Mouse (Mus musculus): ENCODE data around the gene Scrn1. TPM values are rescaled to one million over a fixed set of nuclear protein-coding genes. Genes with fewer than 3 reads are reported as not detected.

Scrn1 gene
- polyA plus RNA-seq, 1 experiment from 2014 or later, result 96.6 TPM

- H3K9ac ChIP-seq (replicated peaks), result 0 out of 2 replicates have a peak overlapping the region, but pooled peaks have one; percentile 23
- no peaks in the 10 kb centered on the region for H3K9me3 ChIP-seq
- H3K4me2 ChIP-seq (replicated peaks), result peak overlapping the region; percentile 67
- H3K36me3 ChIP-seq, result no peaks in the 10 kb centered on the region
- peak overlapping the region; percentile 61 for H3K4me3 ChIP-seq (replicated peaks)
- WGBS, result 88% methylated on average over 4 of the region's 4 CpGs
- no peak overlapping the region for H3K27ac ChIP-seq
- ATAC-seq, result no peak
- peaks cover 73% of the 10 kb centered on the region for H3K4me1 ChIP-seq (replicated peaks)
- no peaks in the 10 kb centered on the region for H3K27me3 ChIP-seq
These were observed 2.7 kb downstream of the Scrn1 start for GRCm38 (mm10) chr6:54563561-54563960.

GRCm38 (mm10) chr6:54562018-54562809, 4.1 kb downstream of the Scrn1 start:
- ATAC-seq, result no peak
- peak overlapping the region; percentile 15; the same call in 1 of the 2 replicates for H3K4me2 ChIP-seq (replicated peaks)

GRCm38 (mm10) chr6:54558466-54558865, 7.8 kb downstream of the Scrn1 start:
- Histone ChIP-seq H3K9me3 (no peaks in the 10 kb centered on the region), H3K27ac (no peak overlapping the region), H3K4me2 (replicated peaks) (no peak overlapping the region), H3K27me3 (no peaks in the 10 kb centered on the region), H3K36me3 (0 out of 2 replicates have a peak, but pooled peaks cover 3% of the 10 kb centered on the region), H3K9ac (replicated peaks) (no peak overlapping the region), H3K4me1 (replicated peaks) (peaks cover 64% of the 10 kb centered on the region), H3K4me3 (replicated peaks) (no peak overlapping the region)
- WGBS, result 64% methylated on average over 7 of the region's 7 CpGs
- ATAC-seq, result no peak

More at GRCm38 (mm10) chr6:54562018-54562809, 4.1 kb downstream of the Scrn1 start:
- Histone ChIP-seq H3K4me3 (replicated peaks) (no peak overlapping the region), H3K27ac (no peak overlapping the region), H3K4me1 (replicated peaks) (peaks cover 67% of the 10 kb centered on the region), H3K27me3 (no peaks in the 10 kb centered on the region), H3K36me3 (0 out of 2 replicates have a peak, but pooled peaks cover 3% of the 10 kb centered on the region), H3K9me3 (no peaks in the 10 kb centered on the region), H3K9ac (replicated peaks) (no peak overlapping the region)
- WGBS, result 74% methylated on average over 17 of the region's 17 CpGs

DNA sequence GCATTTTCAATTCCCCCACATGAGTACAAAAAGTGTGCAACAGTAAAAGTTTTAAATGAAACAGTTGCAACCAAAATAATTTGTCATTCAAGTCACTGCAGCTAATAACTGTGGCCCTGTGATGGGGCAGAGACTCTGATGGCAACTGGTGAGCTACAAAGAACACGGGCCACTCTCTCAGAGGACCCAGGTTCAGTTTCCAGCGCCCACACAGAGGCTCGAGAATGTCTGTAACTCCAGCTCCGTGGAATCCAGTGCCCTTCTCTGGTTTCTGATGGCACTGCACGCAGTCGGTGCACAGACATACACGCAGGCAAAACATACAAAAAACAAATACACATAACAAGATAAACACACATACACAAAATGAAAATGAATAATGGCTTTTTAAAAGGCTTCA, 8.6 kb downstream of the Scrn1 start:
- Histone ChIP-seq H3K4me1 (replicated peaks) (peaks cover 66% of the 10 kb centered on the region), H3K27ac (no peak overlapping the region), H3K27me3 (no peaks in the 10 kb centered on the region), H3K9ac (replicated peaks) (no peak overlapping the region), H3K36me3 (0 out of 2 replicates have a peak, but pooled peaks cover 3% of the 10 kb centered on the region), H3K4me2 (replicated peaks) (no peak overlapping the region), H3K4me3 (replicated peaks) (no peak overlapping the region), H3K9me3 (no peaks in the 10 kb centered on the region)
- no peak for ATAC-seq
- 93% methylated on average over 7 of the region's 7 CpGs for WGBS

DNA sequence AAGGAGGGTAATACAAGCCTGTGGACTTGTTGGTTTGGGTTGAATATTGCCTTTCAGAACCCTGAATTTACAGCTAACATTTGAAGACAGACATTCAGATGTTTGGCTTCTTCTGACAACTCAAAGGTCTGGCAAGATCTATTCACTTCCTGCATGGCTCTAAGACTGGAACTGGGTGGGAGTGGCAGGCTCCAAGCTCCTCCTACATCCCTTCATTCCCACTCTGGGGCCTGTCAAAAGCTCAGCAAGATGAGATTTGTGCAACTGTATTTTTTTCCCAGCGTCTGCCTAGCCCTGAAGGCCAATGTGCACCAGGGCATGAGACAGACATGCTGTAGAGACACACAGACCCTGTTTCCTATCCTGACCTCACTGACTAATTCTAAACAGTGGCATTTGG, 10.5 kb downstream of the Scrn1 start:
- no peak overlapping the region for H3K9ac ChIP-seq (replicated peaks)
- H3K27ac ChIP-seq, result peak overlapping the region; percentile 79
- no peaks in the 10 kb centered on the region for H3K27me3 ChIP-seq
- 0 out of 2 replicates have a peak, but pooled peaks cover 3% of the 10 kb centered on the region for H3K36me3 ChIP-seq
- no peaks in the 10 kb centered on the region for H3K9me3 ChIP-seq
- no peak overlapping the region for H3K4me2 ChIP-seq (replicated peaks)
- no peak for ATAC-seq
- 63% methylated on average over 1 of the region's 1 CpGs for WGBS
- peaks cover 71% of the 10 kb centered on the region for H3K4me1 ChIP-seq (replicated peaks)
- H3K4me3 ChIP-seq (replicated peaks), result no peak overlapping the region

DNA sequence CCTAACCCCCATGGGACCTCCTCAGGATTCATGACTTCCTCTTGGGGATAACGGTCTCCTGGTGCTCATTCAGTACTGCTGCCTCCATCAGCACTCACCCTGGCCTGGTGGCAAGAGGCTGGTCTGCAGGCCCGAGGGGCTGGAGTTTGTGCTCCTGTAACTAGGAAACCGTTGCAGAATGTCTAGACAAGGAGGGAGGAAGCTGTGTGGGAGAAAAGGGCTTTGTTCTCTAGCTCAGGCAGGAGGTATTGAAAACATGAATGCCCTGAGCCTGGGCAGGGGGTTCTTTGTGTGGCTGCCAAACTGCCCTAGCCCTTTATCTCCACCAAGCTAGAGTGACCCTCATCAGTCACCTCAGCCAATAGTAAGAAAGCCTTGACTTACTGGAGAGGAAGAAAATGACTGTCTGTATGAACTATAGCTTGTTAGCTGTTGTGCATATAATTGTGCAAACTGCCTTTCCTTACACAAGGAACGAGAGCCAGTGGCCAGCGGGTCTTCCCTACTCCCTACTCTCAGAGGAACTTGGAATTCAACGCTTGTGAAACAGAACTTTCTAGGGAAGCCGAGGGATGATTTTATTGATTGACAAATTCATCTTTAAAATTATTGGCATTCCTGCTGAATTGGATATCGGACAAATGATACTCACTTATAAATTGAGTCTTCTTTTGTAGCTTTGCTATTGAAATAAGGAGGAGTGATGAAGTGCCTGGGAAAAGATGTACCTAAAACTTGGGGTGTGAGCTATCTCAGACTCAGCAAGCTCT, 11.8 kb downstream of the Scrn1 start:
- Histone ChIP-seq H3K27ac (peak overlapping the region; percentile 79), H3K9me3 (no peaks in the 10 kb centered on the region), H3K9ac (replicated peaks) (no peak overlapping the region), H3K36me3 (0 out of 2 replicates have a peak, but pooled peaks cover 3% of the 10 kb centered on the region), H3K27me3 (no peaks in the 10 kb centered on the region), H3K4me3 (replicated peaks) (no peak overlapping the region), H3K4me2 (replicated peaks) (no peak overlapping the region), H3K4me1 (replicated peaks) (peaks cover 70% of the 10 kb centered on the region)
- ATAC-seq, result peak; percentile 90
- WGBS, result 7% methylated on average over 8 of the region's 8 CpGs

- WGBS, result 51% methylated on average over 2 of the region's 2 CpGs
- peaks cover 75% of the 10 kb centered on the region for H3K4me1 ChIP-seq (replicated peaks)
These were observed 12.7 kb downstream of the Scrn1 start for GRCm38 (mm10) chr6:54553632-54554031.

DNA sequence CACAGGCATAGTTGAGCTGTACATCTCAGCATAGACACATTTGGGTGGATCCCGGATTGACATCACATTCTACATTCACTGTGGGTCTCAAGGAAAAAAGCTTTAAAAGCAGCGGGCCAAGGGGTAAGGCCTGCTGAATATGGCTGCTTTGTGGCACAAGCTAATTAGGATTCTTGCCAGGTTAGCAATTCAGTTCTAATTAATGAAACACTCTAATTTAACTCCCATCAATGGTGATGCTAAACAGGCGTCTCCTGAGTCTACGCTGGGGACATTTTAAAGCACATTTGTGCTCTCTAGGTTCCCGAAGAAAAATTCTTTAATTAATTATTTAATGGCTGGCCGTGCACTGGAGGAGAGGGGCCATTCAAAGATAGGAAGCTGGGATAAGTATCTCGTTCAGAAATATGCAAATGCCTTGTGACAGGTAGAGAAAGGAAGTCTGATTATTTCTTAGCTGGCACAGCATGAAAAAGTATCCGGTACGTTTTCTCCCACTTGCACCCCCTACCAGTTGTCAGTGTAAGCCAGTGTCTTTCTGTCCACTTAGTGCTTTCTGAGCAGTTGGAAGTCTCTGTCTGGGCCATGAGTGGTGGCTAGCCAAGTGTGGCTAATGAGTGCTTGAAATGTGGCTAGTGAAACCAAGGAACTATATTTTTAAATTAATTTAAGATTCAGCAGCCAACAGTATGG, 13.4 kb downstream of the Scrn1 start:
- no peak overlapping the region for H3K9ac ChIP-seq (replicated peaks)
- no peaks in the 10 kb centered on the region for H3K27me3 ChIP-seq
- no peak overlapping the region for H3K4me3 ChIP-seq (replicated peaks)
- H3K27ac ChIP-seq, result peak overlapping the region; percentile 41
- H3K9me3 ChIP-seq, result no peaks in the 10 kb centered on the region
- H3K4me1 ChIP-seq (replicated peaks), result peaks cover 75% of the 10 kb centered on the region
- 0 out of 2 replicates have a peak, but pooled peaks cover 3% of the 10 kb centered on the region for H3K36me3 ChIP-seq
- no peak overlapping the region for H3K4me2 ChIP-seq (replicated peaks)
- 19% methylated on average over 9 of the region's 9 CpGs for WGBS
- ATAC-seq, result peak; percentile 68

More at GRCm38 (mm10) chr6:54553632-54554031, 12.7 kb downstream of the Scrn1 start:
- no peak for ATAC-seq
- no peaks in the 10 kb centered on the region for H3K27me3 ChIP-seq
- H3K4me2 ChIP-seq (replicated peaks), result no peak overlapping the region
- 0 out of 2 replicates have a peak, but pooled peaks cover 3% of the 10 kb centered on the region for H3K36me3 ChIP-seq
- H3K9me3 ChIP-seq, result no peaks in the 10 kb centered on the region
- peak overlapping the region; percentile 79 for H3K27ac ChIP-seq
- H3K4me3 ChIP-seq (replicated peaks), result no peak overlapping the region
- no peak overlapping the region for H3K9ac ChIP-seq (replicated peaks)

- no peak for ATAC-seq
- 54% methylated on average over 6 of the region's 7 CpGs for WGBS
- H3K4me1 ChIP-seq (replicated peaks), result peaks cover 71% of the 10 kb centered on the region
- no peak overlapping the region for H3K27ac ChIP-seq
- no peaks in the 10 kb centered on the region for H3K9me3 ChIP-seq
- H3K4me2 ChIP-seq (replicated peaks), result no peak overlapping the region
- H3K4me3 ChIP-seq (replicated peaks), result no peak overlapping the region
- no peaks in the 10 kb centered on the region for H3K27me3 ChIP-seq
- no peak overlapping the region for H3K9ac ChIP-seq (replicated peaks)
- H3K36me3 ChIP-seq, result peaks cover 4% of the 10 kb centered on the region
These were observed 15.4 kb downstream of the Scrn1 start for GRCm38 (mm10) chr6:54550801-54551323.

DNA sequence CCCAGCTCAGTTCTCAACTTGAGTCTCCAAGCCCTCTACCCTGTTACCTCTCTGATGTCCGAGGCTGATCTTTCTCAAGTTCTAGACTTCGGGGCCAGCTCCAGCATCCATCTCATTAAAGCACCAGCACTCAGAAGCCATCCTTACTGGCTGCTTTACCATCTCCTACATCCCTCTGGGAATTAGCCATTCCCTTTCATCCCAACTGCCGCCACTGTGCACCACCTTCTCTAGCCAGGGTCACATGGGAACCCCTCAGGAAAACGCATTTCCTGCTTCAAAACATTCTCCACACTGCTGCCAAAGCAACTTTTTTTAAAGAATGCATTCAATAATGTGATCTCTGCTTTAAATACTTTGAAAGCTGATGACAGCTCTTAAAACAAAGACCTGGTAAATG, 17.0 kb downstream of the Scrn1 start:
- peak overlapping the region; percentile 61 for H3K27ac ChIP-seq
- H3K27me3 ChIP-seq, result no peaks in the 10 kb centered on the region
- peaks cover 10% of the 10 kb centered on the region for H3K36me3 ChIP-seq
- no peak for ATAC-seq
- H3K9ac ChIP-seq (replicated peaks), result no peak overlapping the region
- peaks cover 56% of the 10 kb centered on the region for H3K4me1 ChIP-seq (replicated peaks)
- WGBS, result 61% methylated on average over 4 of the region's 4 CpGs
- H3K4me3 ChIP-seq (replicated peaks), result no peak overlapping the region
- no peak overlapping the region for H3K4me2 ChIP-seq (replicated peaks)
- no peaks in the 10 kb centered on the region for H3K9me3 ChIP-seq

DNA sequence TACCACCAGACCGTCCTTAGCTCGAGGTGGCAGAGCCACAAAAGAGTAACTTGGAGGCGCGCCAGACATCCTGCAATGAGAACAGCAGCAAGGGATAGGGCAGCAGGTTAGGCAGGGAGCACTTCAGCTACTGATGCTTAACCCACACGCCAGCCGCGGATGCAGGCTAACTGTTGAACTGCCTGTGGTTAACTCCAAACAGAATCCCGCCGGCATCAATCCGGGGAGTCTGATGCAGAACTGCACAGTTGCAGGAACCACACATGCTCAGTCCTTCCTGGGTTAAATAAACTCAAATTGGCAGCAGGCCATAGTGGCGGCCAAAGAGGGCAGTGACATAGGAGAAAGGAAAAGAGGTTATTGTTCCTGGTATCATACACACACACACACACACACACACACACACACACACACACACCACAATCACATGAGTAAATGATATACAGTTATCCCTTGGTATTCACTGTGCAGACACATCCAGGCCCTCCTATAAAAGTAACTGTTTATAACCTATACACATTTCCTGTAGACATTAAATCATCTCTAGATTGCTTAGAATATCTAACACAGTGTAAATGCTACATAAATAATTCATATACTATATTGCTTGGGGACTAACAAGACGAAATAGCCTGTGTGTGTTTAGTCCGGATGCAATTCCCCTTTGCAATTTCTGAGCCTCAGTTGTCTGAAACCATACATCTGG, 17.8 kb downstream of the Scrn1 start:
- no peak overlapping the region for H3K4me2 ChIP-seq (replicated peaks)
- no peaks in the 10 kb centered on the region for H3K27me3 ChIP-seq
- no peak overlapping the region for H3K4me3 ChIP-seq (replicated peaks)
- no peak overlapping the region for H3K9ac ChIP-seq (replicated peaks)
- WGBS, result 70% methylated on average over 13 of the region's 13 CpGs
- peak; percentile 25; the same call in 1 of the 2 replicates for ATAC-seq
- peak overlapping the region; percentile 61 for H3K27ac ChIP-seq
- H3K4me1 ChIP-seq (replicated peaks), result peaks cover 47% of the 10 kb centered on the region
- no peaks in the 10 kb centered on the region for H3K9me3 ChIP-seq
- H3K36me3 ChIP-seq, result peaks cover 18% of the 10 kb centered on the region
